In the genomic region with DNA sequence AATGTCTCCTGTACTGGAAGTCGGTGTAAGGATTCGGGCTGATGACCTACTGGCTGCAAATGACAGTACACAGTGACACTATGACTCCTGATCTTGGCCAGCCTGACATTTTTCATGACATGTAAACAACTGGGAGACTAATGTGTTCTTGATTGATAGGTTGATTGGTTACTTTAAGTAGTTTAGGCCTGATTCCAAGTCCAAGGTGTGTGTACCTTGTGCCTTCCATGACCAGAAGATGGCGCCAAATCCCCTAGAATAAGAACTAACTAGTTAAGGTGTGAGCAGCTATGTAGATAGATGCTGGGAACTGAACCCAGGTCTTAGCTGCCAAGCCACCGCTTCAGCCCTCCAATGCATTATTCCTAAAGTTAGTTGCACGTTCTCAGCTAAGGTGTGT, we compare ENCODE assay signal across 10 mouse cellular contexts. TPM values are rescaled to one million over a fixed set of nuclear protein-coding genes. Genes with fewer than 3 reads are reported as not detected.
A peak's percentile ranks its signal among the peaks of the same experiment; 100 is the strongest.
DNase-seq lines count a peak whose midpoint lies in the region; ATAC-seq and TF ChIP-seq lines count a peak whose summit lies in the region.
"Had no signal": no experiment of that assay in that cellular context is flagged by ENCODE, and none has a peak within 500 bp of the region (broad histone marks: within the 10 kb centered on the region; RNA-seq: fewer than 3 reads in every experiment).

No protein-coding gene starts in this region.

- no peak overlapping the region for H3K4me3 ChIP-seq in heart, adult 2 months
- no peak overlapping the region for H3K4me3 ChIP-seq in heart, embryonic 12.5 days
- H3K4me3 ChIP-seq in embryonic facial prominence, embryonic 10.5 days: no peak overlapping the region
- H3K4me3 ChIP-seq in liver, embryonic 11.5 days (ENCODE audit: low read depth, low read length): no peak overlapping the region

- peak; percentile 73 for TF ChIP-seq CTCF in heart, adult 2 months (IDR thresholded peaks at IDR 0.05)

- no peak for ATAC-seq in heart, embryonic 12.5 days (ENCODE audit: insufficient number of reproducible peaks, low FRiP score)
- ATAC-seq in liver, embryonic 11.5 days (replicated peaks; ENCODE audit: low FRiP score): no peak

- H3K79me2 ChIP-seq in heart, adult 2 months (replicated peaks; ENCODE audit: control insufficient read depth, insufficient read depth, low read length): no peaks in the 10 kb centered on the region

- no peak for TF ChIP-seq EP300 in heart, adult 2 months (IDR thresholded peaks at IDR 0.05; ENCODE audit: insufficient read depth, low read depth, low read length)

- DNase-seq in heart, adult 2 months: peak; percentile 15 to 26
- DNase-seq in B cell, adult 2 months: peak; percentile 78
- peak; percentile 81 for DNase-seq in WW6 (ENCODE audit: low read depth, low spot score)
- peak; percentile 32 for DNase-seq in embryonic facial prominence, embryonic 10.5 days (ENCODE audit: low spot score)
- peak; percentile 40 for DNase-seq in liver, embryonic 11.5 days (ENCODE audit: low spot score)
- peak; percentile 52 for DNase-seq in spleen, adult 12 weeks (ENCODE audit: low spot score)
- DNase-seq in gastrocnemius, adult 8-10 months (ENCODE audit: low spot score in 2 of 2): no peak

- no peaks in the 10 kb centered on the region; the same call in 1 of the 2 replicates for H3K4me1 ChIP-seq in heart, adult 2 months (ENCODE audit: control insufficient read depth, insufficient read depth, low read length)
- H3K4me1 ChIP-seq in heart, embryonic 12.5 days (replicated peaks): peaks cover 4% of the 10 kb centered on the region
- peaks cover 10% of the 10 kb centered on the region for H3K4me1 ChIP-seq in embryonic facial prominence, embryonic 10.5 days
- no peaks in the 10 kb centered on the region; the same call in 1 of the 2 replicates for H3K4me1 ChIP-seq in liver, embryonic 11.5 days (replicated peaks; ENCODE audit: control insufficient read depth, insufficient read depth, low read length)

- H3K4me2 ChIP-seq in heart, embryonic 12.5 days: no peak overlapping the region
- H3K4me2 ChIP-seq in liver, embryonic 11.5 days: no peak overlapping the region

- no peaks in the 10 kb centered on the region for H3K36me3 ChIP-seq in heart, adult 2 months (ENCODE audit: control insufficient read depth, insufficient read depth, low read length)
- peaks cover 12% of the 10 kb centered on the region for H3K36me3 ChIP-seq in heart, embryonic 12.5 days
- peaks cover 10% of the 10 kb centered on the region for H3K36me3 ChIP-seq in embryonic facial prominence, embryonic 10.5 days (replicated peaks)
- no peaks in the 10 kb centered on the region for H3K36me3 ChIP-seq in liver, embryonic 11.5 days (ENCODE audit: control insufficient read depth, insufficient read depth, low read length)

- H3K27me3 ChIP-seq in heart, adult 2 months (ENCODE audit: control insufficient read depth, insufficient read depth, low read length): no peaks in the 10 kb centered on the region
- H3K27me3 ChIP-seq in heart, embryonic 12.5 days (replicated peaks): no peaks in the 10 kb centered on the region
- no peaks in the 10 kb centered on the region for H3K27me3 ChIP-seq in embryonic facial prominence, embryonic 10.5 days (replicated peaks; ENCODE audit: low read depth, poor library complexity, severe bottlenecking)
- no peaks in the 10 kb centered on the region for H3K27me3 ChIP-seq in liver, embryonic 11.5 days (replicated peaks; ENCODE audit: control insufficient read depth, insufficient read depth, low read length)
- H3K27me3 ChIP-seq: embryonic facial prominence, embryonic 13.5 days; liver, embryonic 15.5 days had no signal

- intact Hi-C loops in heart, adult 2 months (cut with DNase I): loop anchor here (5.0 to 10.0 kb wide), 2 partner anchors 169 to 267 kb away; a partner anchor contains a TSS

- TF ChIP-seq POLR2A in heart, adult 2 months (IDR thresholded peaks at IDR 0.05; ENCODE audit: insufficient read depth, low read depth, low read length): no peak

- no peak overlapping the region for H3K27ac ChIP-seq in heart, adult 2 months
- no peak overlapping the region for H3K27ac ChIP-seq in heart, embryonic 12.5 days (ENCODE audit: poor library complexity, severe bottlenecking)
- no peak overlapping the region for H3K27ac ChIP-seq in embryonic facial prominence, embryonic 10.5 days (replicated peaks)
- no peak overlapping the region for H3K27ac ChIP-seq in liver, embryonic 11.5 days (ENCODE audit: low read depth, low read length)
- H3K27ac ChIP-seq: liver, embryonic 15.5 days had no signal

- WGBS in heart, adult 2 months: 76% methylated on average over 5 of the region's 5 CpGs
- 64% methylated on average over 5 of the region's 5 CpGs for WGBS in heart, embryonic 12.5 days
- WGBS in embryonic facial prominence, embryonic 10.5 days: 67% methylated on average over 5 of the region's 5 CpGs
- 71% methylated on average over 5 of the region's 5 CpGs for WGBS in liver, embryonic 11.5 days

- H3K9ac ChIP-seq in heart, adult 2 months (ENCODE audit: low read depth, low read length): no peak overlapping the region
- no peak overlapping the region for H3K9ac ChIP-seq in heart, embryonic 12.5 days
- H3K9ac ChIP-seq in liver, embryonic 11.5 days (ENCODE audit: low read depth, low read length): no peak overlapping the region
- H3K9ac ChIP-seq: liver, embryonic 15.5 days had no signal

- H3K9me3 ChIP-seq in heart, embryonic 12.5 days (replicated peaks): peaks cover 2% of the 10 kb centered on the region; the same call in 1 of the 2 replicates
- H3K9me3 ChIP-seq in embryonic facial prominence, embryonic 10.5 days: no peaks in the 10 kb centered on the region
- H3K9me3 ChIP-seq in liver, embryonic 11.5 days (ENCODE audit: control insufficient read depth, low read length): no peaks in the 10 kb centered on the region
- H3K9me3 ChIP-seq: embryonic facial prominence, embryonic 13.5 days; liver, embryonic 15.5 days had no signal

RNA-seq across cellular contexts. Expression of a gene that starts 13.9 kb away (rescaled TPM):
- total RNA-seq in heart, adult 2 months (2021): not detected
- polyA plus RNA-seq in heart, adult 2 months (2012; rRNA removed): not detected in 2 replicates
- polyA plus RNA-seq in heart, embryonic 12.5 days (2016; fragmentation: Nextera tagmentation; extraction: Ambion mirVana): not detected in 2 replicates
- polyA plus RNA-seq in embryonic facial prominence, embryonic 10.5 days (2016; fragmentation: Nextera tagmentation; extraction: Ambion mirVana): 0.40 and 0.46 TPM in 2 replicates
- 0.26 TPM in 1 of 2 replicates, not detected in the other for polyA plus RNA-seq in liver, embryonic 11.5 days (2014; fragmentation: Nextera tagmentation; extraction: Ambion mirVana)
- not detected for total RNA-seq in gastrocnemius, adult 8-10 months (2022)
- polyA plus RNA-seq: liver, embryonic 15.5 days had no signal

RNA-seq across cellular contexts. Expression of a gene that starts 44.1 kb away (rescaled TPM):
- 10 to 100 TPM; 22.6 to 24.5 TPM for total RNA-seq in heart, adult 2 months (2021)
- 4.0 and 9.0 TPM in 2 replicates for polyA plus RNA-seq in heart, adult 2 months (2012; rRNA removed)
- polyA plus RNA-seq in heart, embryonic 12.5 days (2016; fragmentation: Nextera tagmentation; extraction: Ambion mirVana): 5.3 and 5.4 TPM in 2 replicates
- 3.7 and 4.0 TPM in 2 replicates for polyA plus RNA-seq in embryonic facial prominence, embryonic 10.5 days (2016; fragmentation: Nextera tagmentation; extraction: Ambion mirVana)
- polyA plus RNA-seq in liver, embryonic 11.5 days (2014; fragmentation: Nextera tagmentation; extraction: Ambion mirVana): 7.9 and 10.9 TPM in 2 replicates
- 10 to 100 TPM; 10.9 to 14.7 (median 12.1) TPM for total RNA-seq in gastrocnemius, adult 8-10 months (2022)

RNA-seq across cellular contexts. Expression of a gene that starts 50.8 kb away (rescaled TPM):
- 10 to 100 TPM; 14.6 to 16.1 TPM for total RNA-seq in heart, adult 2 months (2021)
- 6.8 and 12.0 TPM in 2 replicates for polyA plus RNA-seq in heart, adult 2 months (2012; rRNA removed)
- 50.3 and 50.7 TPM in 2 replicates for polyA plus RNA-seq in heart, embryonic 12.5 days (2016; fragmentation: Nextera tagmentation; extraction: Ambion mirVana)
- polyA plus RNA-seq in embryonic facial prominence, embryonic 10.5 days (2016; fragmentation: Nextera tagmentation; extraction: Ambion mirVana): 42.7 and 46.2 TPM in 2 replicates
- 37.1 and 38.6 TPM in 2 replicates for polyA plus RNA-seq in liver, embryonic 11.5 days (2014; fragmentation: Nextera tagmentation; extraction: Ambion mirVana)
- 1 to 10 TPM; 7.6 to 8.0 (median 7.7) TPM for total RNA-seq in gastrocnemius, adult 8-10 months (2022)

Comparison
In these comparisons a context has a peak if more than half of its experiments do, and no peak if none do; other contexts are left out.
1. DNase-seq: peak in heart, adult 2 months (2 of 2), B cell, adult 2 months (2 of 2), WW6 (single experiment), embryonic facial prominence, embryonic 10.5 days (single experiment), liver, embryonic 11.5 days (single experiment) and spleen, adult 12 weeks (single experiment); none in gastrocnemius, adult 8-10 months (0 of 2).